Mouse (Mus musculus): ENCODE measurements at regions not wholly inside any gene's neighbourhood (a gene's known extent, or its start where the extent isn't known, plus 50 kb on each side); places are given as distances from the start of the nearest gene placed in this dataset.

GRCm38 (mm10) chr13:37149066-37149781, 99.2 kb upstream of the F13a1 start:
- no peak for DNase-seq (ENCODE audit: low spot score in 2 of 2)

- no peak for DNase-seq (ENCODE audit: low spot score in 2 of 2)
These were observed 98.6 kb upstream of the F13a1 start for GRCm38 (mm10) chr13:37148627-37149026.

- no peak for DNase-seq (ENCODE audit: low spot score in 2 of 2)
These were observed 97.7 kb upstream of the F13a1 start for GRCm38 (mm10) chr13:37147790-37148189.

- DNase-seq (ENCODE audit: low spot score in 2 of 2), result no peak
These were observed 92.8 kb upstream of the F13a1 start for GRCm38 (mm10) chr13:37142812-37143211.

GRCm38 (mm10) chr13:37135115-37135514, 85.1 kb upstream of the F13a1 start:
- no peak for DNase-seq (ENCODE audit: low spot score in 2 of 2)

- no peak for DNase-seq (ENCODE audit: low spot score in 2 of 2)
These were observed 84.5 kb upstream of the F13a1 start for GRCm38 (mm10) chr13:37134518-37134917.

- peak; percentile 15 to 64 for DNase-seq (ENCODE audit: low spot score in 2 of 2)
These were observed 80.6 kb upstream of the F13a1 start for GRCm38 (mm10) chr13:37130637-37131036.

- no peak for DNase-seq (ENCODE audit: low spot score in 2 of 2)
These were observed 71.6 kb upstream of the F13a1 start for GRCm38 (mm10) chr13:37121602-37122001.

GRCm38 (mm10) chr13:37120219-37120618, 70.2 kb upstream of the F13a1 start:
- DNase-seq (ENCODE audit: low spot score in 2 of 2), result no peak

GRCm38 (mm10) chr13:37114324-37114723, 64.3 kb upstream of the F13a1 start:
- DNase-seq (ENCODE audit: low spot score in 2 of 2), result no peak

- no peak for DNase-seq (ENCODE audit: low spot score in 2 of 2)
These were observed 61.7 kb upstream of the F13a1 start for GRCm38 (mm10) chr13:37111747-37112146.

GRCm38 (mm10) chr13:37107721-37108120, 57.7 kb upstream of the F13a1 start:
- DNase-seq (ENCODE audit: low spot score in 2 of 2), result no peak

- DNase-seq (ENCODE audit: low spot score in 2 of 2), result no peak
These were observed 56.0 kb upstream of the F13a1 start for GRCm38 (mm10) chr13:37106009-37106408.

- DNase-seq (ENCODE audit: low spot score in 2 of 2), result no peak
These were observed 54.6 kb upstream of the F13a1 start for GRCm38 (mm10) chr13:37104410-37105294.

GRCm38 (mm10) chr13:37103741-37104296, 53.8 kb upstream of the F13a1 start:
- no peak for DNase-seq (ENCODE audit: low spot score in 2 of 2)

GRCm38 (mm10) chr13:37101755-37102154, 51.7 kb upstream of the F13a1 start:
- DNase-seq (ENCODE audit: low spot score in 2 of 2), result no peak

Measured in spleen, postnatal 4 days (tissue).